Mouse (Mus musculus): Measurements from ENCODE around the gene Rap2c. TPM values are rescaled to one million over a fixed set of nuclear protein-coding genes. Genes with fewer than 3 reads are reported as not detected.

The Rap2c gene
- polyA plus RNA-seq (2021; fragmentation: Nextera tagmentation) = 3.1 and 4.2 TPM in 2 replicates
- long read RNA-seq, experiment 1, transcript Rap2c-201 (3 exons, 3,545 nt) = major isoform, 21 of 29 reads
- long read RNA-seq, experiment 1, partial matches to known transcripts = 5 of 29 reads
- long read RNA-seq, experiment 1, other reads (novel, unspliced or antisense) = 3 of 29 reads
- long read RNA-seq, experiment 2, partial matches to known transcripts = 1 of 9 reads
- long read RNA-seq, experiment 2, other reads (novel, unspliced or antisense) = 6 of 9 reads

DNA sequence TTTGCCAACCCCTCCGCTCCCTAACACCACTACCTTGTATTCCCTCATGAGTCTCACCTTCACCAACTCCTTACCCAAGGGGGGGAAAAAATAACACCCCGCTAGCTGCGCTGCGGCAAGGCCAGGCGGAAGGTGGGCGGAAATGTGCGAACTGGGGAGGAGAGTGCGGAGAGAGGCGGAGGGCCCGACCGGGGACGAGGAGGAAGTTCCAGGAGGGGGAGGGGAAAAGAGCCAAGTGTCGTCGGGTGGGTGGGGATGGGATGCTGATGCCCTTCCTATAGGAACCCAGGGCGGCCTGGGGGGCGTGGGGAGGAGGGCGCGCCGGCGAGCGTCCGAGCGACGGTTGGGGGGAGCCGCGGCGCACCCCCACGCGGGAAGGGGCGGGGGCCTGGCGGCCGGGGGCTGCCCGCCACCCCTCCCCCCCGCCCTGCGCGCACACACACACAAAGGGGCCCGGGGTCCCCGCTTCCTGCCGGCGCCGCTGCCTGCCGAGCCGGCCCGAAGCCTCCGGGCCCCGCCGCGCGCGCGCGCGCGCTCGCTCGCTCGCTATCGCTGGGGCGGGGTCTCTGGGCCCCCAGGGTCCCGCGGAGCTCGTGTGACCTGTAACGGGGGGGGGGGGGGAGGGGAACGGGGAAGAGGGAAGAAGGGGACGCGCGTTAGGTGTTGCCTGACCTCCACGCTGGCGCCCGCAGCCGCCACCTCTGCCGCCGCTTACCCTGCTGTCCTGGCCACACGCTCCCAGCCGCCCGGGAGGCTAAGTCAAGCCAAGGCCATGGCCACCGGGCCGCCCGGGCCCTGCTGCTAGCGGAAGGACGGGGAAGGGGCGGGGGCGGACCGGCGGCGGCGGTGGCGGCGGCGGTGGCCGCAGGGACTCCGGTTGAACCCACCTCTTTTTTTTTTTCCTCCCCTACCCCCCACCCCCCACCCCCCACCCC, at the start of gene Rap2c:
Rap2c (minus strand) TSS at position 168 of the 935 bp plus-strand sequence.

Other genes with a start within 250 kb of the Rap2c start
- gene Stk26, start 177.0 kb downstream of the Rap2c start, polyA plus RNA-seq (2021; fragmentation: Nextera tagmentation) = 1.5 TPM in 2 replicates
- 0.12 and 0.19 TPM in 2 replicates for gene Frmd7, start 75.3 kb downstream of the Rap2c start, polyA plus RNA-seq (2021; fragmentation: Nextera tagmentation)
- 0.20 TPM in 1 of 2 replicates, not detected in the other for gene Mbnl3, start 188.5 kb upstream of the Rap2c start, polyA plus RNA-seq (2021; fragmentation: Nextera tagmentation)